Mouse (Mus musculus) CD4-positive, CD25-positive, alpha-beta regulatory T cell, adult 4 months (primary cell): ENCODE results near the gene Trim27. TPM values are rescaled to one million over a fixed set of nuclear protein-coding genes. Genes with fewer than 3 reads are reported as not detected.

ENCODE experiments used
- ATAC-seq: one replicate; pipeline ENCODE4 v1.8.0; 2017
- polyA plus RNA-seq, 2 experiments: library from polyadenylated mRNA; unstranded; fragments of 100-300 nt; shearing (Covaris generic); gene quantifications; one replicate each; pipeline ENCODE4 v1.2.1; 2017

The Trim27 gene
- polyA plus RNA-seq, 2 experiments from 2014 or later: 10.5 to 13.5 TPM

DNA sequence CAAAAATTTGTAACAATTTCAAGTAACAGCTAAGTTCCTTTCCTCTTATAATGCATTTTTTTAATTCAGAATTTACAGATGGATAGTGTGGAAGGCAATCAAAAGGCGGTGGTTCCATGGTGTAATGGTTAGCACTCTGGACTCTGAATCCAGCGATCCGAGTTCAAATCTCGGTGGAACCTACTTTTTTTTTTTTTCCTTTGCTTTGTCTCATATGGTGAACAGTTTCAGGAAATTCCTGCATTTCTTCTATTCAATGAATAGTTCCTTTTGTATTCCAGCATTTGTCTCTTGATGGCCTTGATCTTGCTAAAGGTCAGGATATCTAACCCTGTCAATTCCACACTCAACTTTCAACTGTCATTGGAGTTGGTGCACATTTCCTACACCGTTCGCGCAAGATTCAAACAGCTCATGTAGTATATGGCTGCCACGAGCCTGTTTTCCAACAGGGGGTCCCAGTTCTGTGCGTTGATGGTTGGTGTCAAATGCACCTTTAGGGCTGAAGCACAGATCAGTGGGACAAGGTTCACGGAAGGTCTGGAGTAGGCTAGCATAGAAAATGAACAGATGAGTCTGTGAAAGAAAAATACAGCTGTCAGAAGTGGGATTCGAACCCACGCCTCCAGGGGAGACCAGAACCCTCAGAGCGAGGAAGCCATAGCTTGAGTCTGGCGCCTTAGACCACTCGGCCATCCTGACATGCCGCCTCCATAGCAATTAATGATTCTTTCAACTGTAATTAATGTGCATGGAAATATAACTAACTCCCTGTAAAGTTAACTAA, 6.8 kb upstream of the Trim27 start:
- no peak for ATAC-seq

DNA sequence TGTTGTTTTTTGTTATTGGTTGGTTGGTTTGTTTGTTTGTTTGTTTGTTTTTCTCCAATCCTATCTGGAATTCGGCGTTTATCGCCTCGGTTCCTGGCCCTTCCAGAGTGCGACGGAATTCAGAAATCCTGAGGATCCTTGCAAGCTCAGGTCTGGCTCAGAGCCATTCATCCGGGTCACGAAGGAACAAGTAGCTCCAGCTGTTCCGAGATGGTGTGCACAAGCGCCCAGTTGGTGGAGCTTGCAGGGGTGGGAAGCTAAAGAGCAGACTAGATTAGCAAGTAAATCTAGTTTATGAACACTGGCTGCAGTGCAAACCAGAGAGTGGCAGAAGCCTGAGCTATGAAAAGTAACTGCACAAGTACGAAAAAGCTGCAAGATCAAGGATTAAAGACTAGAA, 6.2 kb upstream of the Trim27 start:
- no peak for ATAC-seq

DNA sequence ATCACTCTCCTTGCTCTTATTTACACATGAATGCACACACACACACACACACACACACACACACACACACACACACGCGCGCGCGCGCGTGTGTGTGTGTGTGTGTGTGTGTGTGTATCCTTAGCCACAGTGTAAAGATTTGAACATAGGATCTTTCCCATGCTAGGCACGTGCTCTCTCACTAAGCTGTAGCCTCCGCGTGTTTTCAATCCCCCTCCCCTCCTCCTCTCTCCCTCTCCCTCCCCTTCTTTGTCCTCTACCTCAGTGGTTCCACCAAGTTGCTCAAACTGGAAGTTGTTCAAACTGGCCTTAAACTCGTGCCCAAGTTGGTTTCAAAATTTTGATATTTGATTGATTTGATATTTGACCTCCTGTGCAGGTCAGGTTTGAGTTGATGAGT, 2.5 kb upstream of the Trim27 start:
- ATAC-seq: no peak

DNA sequence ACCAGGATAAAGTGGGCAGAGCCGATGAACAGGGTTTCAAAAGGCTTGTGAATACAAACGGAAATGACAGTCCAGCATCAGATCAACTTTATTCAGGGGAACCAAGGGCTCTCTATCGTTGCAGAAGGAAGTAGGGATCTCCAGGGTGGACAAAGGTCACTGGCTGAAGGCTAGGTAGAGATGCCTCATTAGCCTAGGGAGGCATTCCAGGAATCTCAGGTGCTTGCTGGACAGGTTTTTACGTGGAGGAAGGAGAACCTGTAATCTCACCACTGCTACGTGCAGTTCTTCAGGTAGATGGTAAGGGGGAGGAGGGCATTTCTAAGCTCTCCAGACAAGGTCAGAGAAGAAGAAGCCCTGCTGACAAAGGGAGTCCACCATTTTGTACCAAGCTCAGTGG, 1.6 kb upstream of the Trim27 start:
- ATAC-seq: no peak

DNA sequence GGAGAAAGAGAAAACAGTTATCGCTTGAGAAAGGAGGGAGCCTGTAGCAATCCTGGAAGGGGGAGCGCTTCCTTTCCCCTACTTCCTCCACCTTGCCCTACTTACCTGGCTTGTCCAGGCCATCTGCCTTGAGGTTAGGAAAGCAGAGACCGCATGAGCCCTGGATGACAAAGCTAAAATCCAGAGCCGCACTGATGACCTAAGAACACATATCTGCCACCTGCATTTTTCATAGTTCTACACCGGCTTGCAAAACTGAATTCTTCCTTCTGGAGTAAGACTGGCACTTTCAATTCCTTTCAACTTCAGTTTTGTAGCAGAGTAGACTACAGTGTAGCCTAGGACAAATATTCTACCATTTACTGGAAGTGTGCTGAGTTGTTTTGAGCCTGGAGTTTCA, 881 bp upstream of the Trim27 start:
- ATAC-seq: no peak

DNA sequence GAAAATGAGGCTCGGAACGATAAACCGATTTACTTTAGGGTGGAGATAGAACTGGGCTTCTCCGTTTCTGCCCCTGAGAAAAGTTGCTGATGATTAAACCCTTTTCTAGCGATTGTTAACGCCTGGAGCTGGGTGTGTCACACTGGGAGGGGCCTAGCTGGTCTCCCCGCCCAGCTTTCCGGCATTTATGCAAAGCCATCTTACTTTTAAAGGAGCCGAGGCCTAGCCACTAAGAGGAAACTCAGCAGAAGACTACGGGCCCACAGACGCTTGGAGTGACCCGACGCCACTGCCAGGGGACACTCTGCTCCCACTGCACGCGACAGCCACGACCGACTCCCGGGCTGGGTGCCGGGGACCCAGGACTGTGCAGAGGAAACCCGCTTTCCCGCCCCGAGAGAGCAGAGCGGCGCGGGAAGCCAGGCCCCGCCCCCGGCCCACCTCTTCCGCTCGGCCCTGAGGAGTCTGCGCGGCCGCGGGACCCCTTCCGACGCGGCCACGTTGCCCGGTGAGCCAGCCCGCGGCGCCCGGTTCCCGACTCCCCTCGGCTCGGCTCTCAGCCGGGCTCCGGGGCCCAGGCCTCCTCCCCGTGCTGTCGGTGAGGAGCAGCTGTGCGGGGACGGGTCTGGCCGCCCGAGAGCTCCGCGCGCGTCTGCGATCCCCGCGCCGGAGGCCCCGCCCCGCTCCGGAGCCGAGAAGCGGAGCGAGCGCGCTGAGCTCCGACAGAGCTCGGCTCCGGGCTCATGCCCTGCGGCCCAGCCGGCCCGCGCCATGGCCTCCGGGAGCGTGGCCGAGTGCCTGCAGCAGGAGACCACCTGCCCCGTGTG, 692 bp downstream of the Trim27 start:
- peak; percentile 86 for ATAC-seq

DNA sequence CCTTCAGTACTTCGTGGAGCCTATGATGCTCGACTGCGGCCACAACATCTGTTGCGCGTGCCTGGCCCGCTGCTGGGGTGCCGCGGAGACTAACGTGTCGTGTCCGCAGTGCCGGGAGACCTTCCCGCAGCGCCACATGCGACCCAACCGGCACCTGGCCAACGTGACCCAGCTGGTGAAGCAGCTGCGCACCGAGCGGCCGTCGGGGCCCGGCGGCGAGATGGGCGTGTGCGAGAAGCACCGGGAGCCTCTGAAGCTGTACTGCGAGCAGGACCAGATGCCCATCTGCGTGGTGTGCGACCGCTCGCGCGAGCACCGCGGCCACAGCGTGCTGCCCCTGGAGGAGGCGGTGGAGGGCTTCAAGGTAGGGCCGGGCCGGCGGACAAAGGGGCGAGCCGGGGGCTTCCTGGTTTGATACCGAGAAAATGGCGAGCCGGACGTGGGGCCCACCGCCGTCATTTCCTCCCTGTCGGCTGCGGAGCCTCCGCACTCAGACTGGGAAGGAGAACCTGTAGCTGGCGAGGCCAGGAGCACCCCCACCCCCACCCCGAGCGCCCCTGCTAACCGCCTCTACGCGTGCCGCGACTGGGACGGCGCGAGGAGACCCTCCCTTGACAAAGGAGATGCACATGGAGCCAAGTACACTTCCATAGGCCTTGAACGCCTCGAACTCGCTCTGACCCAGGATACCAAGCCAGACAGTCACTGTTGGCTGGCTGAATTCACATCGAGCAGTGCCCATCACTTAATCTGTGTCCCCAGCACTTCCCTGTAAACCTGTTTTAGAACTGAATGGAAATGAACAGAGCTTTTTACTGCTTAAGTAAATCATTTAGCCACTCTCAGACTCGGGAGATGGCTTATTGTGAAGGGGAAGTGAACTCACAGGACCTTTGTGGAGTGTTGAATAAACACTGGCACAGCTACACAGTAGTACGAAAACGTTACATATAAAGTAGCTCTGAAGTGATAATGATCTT, 1.6 kb downstream of the Trim27 start:
- peak; percentile 48 for ATAC-seq

DNA sequence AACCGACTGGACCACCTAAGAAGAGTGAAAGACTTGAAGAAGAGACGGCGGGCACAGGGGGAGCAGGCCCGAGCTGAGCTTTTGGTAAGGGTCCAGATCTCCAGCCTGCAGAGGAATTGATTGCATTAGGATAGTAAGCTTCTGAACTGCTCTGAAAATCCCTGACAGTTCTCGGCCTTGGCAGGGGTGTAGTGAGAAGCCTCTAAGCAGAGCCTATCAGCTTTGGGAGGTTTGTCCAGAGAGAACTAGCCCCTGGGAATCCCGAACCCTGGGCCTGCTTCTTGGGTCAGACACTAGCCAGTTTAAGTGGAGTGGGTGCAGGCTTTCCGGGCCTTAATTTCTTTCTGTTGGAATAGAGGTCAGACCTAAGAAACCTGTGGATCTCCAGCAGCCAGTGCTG, 2.8 kb downstream of the Trim27 start:
- ATAC-seq: no peak

DNA sequence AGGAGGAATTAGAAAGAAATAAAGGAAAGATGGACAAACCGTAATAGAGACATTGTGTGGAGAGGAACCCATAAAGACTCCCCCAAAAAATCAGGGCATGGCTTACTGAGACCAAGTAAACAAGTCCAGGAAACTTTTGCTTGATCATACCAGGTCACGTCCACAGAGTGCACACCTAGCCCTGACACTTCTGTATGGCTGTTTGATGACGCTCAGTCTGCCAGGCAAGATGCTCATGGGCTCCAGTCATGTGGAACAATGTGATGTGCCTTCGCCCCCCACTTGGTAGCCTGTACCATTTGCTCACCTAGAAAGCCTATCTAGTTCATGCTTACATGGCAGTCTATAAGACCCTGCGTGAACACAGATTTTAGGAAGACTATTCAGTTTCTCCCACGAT, 3.8 kb downstream of the Trim27 start:
- no peak for ATAC-seq

DNA sequence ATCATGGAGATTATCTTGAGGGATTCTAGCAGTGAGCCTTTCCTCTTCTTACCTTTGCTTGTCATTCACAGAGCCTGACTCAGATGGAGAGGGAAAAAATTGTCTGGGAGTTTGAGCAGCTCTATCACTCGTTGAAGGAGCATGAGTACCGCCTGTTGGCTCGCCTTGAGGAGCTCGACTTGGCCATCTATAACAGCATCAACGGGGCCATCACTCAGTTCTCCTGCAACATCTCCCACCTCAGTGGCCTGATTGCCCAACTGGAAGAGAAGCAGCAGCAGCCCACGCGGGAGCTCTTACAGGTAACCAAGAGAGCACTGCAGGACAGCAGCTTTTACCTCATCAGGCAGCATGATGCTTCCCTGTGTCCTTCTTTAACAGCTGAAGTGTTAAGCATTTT, 4.4 kb downstream of the Trim27 start:
- no peak for ATAC-seq

DNA sequence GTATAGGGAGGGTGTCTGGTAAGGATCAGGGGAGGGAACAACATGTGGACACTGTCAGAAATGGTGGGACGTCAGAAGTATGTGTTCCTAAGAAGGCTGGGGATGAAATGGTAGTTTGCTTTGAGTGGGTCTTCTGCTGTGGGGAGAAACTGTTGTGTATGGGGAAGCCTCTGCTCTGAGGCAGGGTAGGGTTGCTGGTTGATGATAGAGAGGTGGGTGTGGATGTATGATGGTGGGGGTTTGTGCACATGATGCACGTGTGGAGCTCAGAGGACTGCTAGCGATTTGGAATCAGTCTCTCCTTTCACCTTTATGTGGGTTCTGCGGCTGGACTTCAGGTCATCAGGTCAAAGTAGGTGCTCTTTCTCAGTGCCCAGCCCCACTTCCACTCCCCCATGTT, 6.3 kb downstream of the Trim27 start:
- no peak for ATAC-seq

DNA sequence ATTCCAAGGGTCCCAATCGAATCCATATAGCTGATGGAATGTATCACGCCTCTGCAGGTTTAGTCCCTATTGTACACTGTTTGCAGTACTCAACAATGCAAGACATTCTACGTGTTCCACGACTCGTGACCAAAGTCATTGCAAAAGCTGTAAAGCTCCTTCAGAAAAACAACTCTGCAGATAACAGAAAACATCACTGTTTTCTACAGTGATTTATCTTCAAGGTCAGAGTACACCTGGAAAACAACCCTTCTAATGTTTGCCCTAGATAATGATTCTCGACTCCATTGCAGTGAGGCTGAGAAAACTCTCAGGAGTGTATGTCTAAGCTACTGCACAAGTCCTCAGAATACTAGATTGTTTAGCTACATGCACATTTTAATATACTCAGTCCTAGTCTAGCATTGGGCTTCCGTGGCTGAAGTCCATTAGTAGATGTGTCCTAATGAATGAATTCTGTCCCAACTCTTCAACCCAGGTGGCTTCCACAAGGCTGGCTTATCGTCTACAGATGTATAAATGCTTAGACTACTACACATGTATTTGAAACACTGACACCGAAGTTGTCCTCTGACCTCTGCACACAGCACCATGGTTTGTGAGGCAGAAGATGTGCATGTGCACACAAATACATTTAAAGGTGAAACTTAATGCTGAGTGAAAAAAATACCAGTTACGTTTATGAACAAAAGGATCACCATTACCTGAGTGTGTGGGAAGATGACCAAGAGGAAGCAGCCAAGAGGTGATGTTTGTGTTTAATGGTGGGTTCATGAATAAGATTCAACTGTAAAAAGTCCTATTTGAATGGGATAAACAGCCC, 16.4 kb downstream of the Trim27 start:
- ATAC-seq: no peak

DNA sequence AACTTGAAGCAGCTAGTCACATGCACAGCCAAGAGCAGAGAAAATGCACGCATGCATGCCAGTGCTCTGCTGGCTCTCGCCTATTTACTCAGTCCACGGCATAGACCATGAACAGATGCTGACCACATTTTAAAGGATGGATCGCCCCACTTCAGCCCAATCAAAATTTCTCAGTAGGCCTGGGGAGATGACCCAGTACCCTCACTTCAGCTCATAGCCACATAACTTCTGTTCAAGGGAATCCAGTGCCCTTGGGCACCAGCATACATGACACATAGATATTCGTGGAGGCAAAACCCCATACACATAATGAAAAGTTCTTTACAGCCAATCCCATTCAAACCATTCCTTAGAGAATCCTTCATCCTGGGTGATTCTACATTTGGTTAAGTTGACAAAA, 18.5 kb downstream of the Trim27 start:
- ATAC-seq: no peak

DNA sequence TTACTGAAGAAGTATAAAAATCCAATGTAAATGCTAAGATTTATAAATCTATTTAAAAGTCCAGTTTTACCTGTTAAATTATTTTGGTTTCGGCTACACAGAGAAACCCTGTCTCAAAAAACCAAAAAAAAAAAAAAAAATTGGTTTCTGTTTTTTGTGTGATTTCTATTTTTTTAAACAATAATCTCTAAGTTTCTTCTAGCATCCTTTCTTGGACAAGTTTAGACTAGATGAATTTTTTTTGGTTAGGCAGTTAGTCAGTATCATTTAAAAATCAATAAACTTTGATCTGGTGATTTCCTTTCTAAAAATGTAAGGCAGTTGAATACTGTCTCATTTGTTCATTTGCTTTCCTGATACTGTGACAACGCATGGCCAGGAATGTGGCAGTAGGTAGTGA, 19.1 kb downstream of the Trim27 start:
- ATAC-seq: no peak

DNA sequence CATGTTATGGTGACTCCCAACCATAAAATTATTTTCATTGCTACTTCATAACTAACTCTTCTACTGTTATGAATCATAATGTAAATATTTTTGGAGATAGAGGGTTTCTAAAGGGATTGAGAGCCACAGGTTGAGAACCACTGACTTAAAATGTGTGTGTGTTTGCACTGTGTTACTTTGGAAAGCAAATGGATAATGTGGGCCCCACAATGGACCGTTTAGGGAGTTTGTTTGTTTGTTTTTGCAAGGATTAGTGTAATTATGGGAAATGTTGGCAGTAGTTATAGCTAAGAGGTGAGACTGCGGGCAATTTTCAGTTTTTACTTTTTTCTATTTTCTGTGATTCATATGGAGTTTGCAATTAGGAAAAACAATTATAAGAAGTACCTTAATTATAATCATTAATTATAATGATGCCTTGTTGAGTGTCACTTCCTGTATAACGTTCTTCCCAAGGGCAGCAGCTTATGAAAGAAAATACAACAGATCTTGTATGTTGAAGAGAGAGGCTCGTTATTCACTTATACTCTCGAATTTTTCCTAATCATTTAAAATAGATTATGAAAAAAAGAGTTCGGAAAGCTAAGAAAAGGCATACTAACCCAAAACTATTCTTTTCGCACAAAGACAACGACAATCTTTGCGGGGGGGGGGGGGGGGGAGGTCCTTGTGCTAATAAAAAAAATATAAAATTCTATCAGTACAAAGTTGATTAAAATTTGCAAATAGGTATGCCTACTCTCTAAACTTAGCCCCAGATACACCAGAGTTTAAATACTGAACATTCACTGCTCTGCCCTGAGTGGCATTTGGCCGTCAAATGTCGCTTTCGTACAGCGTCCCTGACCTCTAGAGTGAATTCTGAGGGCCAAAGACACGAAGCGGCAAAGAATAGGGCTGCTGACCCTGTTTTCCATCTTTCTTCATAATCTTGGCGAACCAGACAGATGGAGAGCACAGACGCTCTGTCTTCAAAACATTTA, 20.1 kb downstream of the Trim27 start:
- peak; percentile 16 for ATAC-seq

DNA sequence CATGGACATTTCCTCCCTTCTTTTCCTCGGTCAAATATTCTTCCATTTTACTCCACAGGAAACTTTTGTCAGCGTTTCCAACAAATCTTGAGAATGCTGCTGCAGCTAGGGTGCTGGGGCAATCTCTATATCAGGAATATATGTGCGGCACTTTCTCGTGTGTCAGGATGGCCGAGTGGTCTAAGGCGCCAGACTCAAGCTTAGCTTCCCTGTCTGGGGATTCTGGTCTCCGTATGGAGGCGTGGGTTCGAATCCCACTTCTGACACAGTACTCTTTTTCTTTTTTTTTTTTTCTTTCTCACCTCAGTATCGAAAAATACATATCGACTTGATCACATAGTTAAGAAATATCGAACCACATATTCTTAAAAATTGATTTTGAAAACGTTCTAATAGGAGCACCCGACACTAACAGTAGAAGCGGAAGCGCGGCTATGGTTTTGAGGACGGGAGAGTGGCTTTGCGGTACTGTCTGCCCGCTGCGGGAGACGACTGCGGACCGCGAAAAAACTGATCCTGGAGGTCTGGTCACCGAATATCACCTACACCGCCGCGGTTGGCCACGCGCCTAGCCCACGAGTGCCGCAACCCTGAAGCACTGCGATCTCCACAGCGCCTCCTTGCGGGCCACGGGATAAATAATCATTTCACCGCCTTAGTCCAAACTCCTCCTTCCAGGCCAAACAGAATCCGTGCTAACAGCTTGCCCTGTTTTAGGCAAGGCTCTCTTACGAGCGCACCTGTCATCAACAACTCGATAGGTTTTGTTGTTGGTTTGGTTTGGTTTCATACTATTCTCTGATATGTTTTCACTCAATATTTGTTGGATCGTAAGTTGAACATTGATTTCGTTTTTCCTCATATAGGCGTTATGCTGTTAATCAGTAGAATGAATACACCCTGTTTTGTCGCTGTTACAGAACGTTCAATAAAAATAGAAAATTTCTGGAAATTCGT, 21.1 kb downstream of the Trim27 start:
- ATAC-seq: peak; percentile 87

DNA sequence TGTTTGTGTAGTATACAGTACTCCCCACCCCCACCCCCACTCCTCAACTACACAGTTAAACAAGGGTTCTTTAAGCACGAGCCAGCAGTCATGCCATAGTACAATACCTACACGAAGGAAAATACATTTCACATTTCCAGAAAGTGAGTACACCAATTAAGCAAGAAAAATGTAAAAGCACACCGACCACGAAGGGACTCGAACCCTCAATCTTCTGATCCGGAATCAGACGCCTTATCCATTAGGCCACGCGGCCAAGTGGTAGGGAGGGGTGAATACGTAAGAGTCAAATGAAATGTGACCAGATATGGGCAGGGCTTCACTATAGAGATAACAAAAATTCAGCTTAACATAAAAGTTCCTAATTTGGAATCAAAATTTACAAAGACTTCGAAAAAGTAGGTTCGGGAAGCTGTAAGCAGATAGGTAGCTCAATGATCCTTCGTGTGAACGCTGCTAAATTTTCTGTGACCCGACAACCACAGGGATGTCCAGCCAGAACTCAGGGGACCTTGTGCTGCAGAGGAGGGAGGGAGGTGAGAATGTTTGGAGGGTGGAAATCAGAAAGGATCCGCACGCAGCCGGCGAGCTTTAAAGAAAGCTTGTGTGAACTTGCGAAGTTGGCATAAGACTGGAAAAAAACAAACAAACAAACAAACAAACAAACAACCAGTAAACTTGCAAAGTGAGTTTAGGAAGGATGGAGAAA, 36.2 kb downstream of the Trim27 start:
- ATAC-seq: no peak

DNA sequence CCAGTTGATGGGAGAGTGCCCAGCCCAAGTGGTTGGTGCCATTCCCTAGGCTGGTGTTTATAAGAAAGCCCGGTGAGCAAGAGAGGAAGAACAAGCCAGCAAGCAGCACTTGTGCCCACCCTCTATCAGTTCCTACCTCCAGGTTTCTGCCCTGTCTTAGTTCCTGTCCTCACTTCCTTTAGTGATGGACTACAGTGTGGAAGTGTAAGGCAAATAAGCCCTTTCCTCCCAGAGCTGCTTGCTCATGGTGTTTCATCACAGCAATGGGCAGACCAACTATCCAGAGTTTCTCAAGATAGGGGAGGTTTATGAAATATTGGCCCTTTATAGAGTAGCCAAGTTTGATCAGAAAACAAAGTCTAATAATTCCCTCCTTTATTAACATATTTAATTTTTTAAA, 37.5 kb downstream of the Trim27 start:
- ATAC-seq: no peak
